Mouse (Mus musculus) ovary, postnatal 10 days (tissue): Measurements from ENCODE around the gene Spats2.
"Not testable (repeated sequence)": the region's sequence is repeated elsewhere in the genome, so short reads cannot be mapped to it uniquely, and the experiment has no call there.

Source experiments
- DNase-seq: peaks from one replicate; pipeline ENCODE4 v3.0.0; 2022; ENCODE audit warnings: low spot score

The Spats2 gene

DNA sequence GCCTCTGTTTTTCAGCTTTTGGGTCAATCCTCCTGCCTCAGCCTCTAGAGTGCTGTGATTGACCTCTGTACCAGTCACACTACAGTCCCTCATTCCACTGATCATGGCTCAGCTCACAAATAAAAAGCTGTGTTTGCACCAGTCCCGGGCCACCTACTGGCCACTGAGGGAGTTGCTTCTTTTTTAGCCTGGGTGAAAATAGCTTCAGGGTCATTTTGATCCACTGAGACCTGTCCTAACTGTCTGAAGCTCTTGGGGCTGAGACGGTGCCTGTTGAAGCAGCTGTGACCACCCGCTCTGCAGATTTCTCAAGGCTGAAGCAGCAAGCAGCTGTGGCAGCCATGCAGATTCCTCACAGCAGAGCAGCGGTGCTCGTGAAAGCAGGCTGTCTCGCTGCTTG is 14.0 kb downstream of the Spats2 start:
- no peak for DNase-seq

GRCm38 (mm10) chr15:99150516-99150915 is 24.8 kb downstream of the Spats2 start:
- no peak for DNase-seq

DNA sequence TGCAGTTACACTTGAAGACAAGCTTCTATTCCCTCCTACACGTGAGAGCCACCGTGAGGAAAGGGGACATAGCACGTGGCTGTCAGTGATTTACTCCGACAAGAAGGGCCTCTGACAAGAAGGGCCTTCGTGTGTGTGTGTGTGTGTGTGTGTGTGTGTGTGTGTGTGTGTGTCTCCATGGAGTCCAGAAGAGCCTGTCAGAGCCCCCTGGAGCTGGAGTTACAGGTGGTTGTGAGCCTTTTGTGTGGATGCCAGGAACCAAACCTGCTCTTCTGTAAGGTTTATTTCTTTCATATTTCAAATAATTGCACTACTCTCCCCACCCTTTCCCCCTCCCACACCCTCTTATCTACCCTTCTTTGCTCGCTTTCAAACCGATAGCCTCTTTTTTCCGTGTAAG is 25.6 kb downstream of the Spats2 start:
- no peak for DNase-seq

DNA sequence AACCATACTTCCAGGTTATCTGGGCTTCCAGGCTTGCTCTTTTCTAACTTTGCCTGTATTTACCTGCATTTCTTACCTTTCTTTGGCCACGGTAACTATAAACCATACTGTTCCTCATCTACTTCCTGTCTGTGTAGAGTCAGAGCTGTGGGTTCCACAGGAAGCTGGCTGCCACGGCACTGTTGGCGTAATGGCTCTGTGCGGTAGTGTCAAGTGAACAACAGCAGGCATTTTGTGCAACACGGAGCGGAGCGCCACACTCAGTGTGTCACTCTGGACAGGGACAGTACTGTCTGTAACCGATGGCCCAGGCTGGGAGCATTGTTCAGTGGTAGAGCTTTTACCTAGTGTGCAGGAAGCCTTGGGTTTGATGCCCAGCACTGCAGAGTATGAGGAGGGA is 27.8 kb downstream of the Spats2 start:
- DNase-seq, result no peak

GRCm38 (mm10) chr15:99154515-99154914 is 28.8 kb downstream of the Spats2 start:
- DNase-seq, result not testable (repeated sequence)

DNA sequence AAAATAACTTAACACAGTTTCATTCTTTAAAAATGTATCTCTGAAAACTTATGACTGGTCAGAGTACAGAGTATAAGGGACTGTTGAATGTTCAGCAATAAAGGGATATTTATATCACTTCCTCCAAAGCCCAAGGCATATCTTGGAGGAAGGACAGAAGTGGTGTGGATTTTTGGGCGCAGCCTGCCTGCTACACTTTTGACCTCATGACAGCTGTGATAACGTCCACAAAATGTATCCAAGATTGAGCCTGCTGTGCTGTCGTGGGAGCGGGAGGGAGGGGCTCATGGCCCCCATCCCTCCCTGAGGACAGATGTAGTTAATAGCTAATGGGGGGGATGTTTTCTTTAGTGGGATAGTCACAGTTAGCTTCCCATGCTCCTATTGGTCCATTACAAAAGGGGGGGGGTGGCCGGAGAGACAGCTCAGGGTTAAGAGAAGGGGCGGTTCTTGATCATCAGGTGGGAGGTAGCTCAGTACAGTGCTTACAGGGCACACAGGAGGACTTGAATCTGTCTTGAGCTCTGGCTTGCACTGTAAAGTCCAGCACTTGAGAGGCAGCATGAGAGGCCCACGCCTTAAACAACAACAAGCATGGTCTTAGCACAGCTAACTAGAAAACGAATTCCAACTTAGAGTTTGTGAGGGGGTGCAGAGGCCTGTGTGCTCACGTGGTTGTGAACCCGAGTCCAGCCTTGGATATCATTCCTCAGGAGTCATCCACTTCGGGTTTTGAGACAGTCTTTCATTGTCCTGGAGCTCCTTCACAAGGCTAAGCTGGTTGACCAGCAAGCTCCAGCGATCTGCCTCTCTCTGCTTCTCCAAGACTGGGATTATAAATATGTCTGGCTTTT is 38.0 kb downstream of the Spats2 start:
- no peak for DNase-seq

DNA sequence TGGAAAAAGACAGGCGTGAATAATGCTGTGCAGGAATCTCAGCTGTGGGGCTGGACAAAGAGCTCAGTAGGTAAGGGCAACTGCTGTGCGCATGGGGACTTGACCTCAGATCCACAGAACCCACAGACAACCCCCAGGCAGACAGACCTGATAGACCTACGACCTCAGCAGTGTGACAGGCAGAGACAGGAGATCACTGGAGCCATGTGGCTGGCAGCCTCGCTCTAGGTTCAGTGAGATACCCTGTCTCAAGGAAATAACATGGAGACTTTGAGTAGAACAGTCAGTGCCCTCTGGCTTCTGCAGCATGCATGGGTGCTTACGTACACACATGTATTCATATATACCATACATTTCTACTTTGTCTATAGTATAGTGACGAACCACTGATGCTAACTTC is 46.4 kb downstream of the Spats2 start:
- DNase-seq, result no peak

DNA sequence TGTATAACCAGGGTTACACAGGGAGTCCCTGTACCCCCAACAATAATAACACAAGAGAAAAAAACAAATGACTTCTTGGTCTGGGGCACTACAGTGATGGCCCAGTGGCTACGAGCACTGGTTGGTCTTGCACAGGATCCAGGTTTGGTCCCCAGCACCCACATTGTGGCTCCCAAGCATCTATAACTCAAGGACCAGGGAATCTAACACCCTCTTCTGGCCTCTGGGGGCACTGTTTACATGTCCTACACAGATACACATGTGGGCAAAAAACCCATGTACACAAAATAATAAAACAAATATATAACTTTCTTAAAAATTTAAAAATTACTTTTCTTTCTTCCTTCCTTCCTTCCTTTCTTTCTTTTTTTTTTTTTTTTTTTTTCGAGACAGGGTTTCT is 53.9 kb downstream of the Spats2 start:
- no peak for DNase-seq

GRCm38 (mm10) chr15:99184217-99184914 is 58.6 kb downstream of the Spats2 start:
- no peak for DNase-seq

GRCm38 (mm10) chr15:99194358-99194757 is 68.6 kb downstream of the Spats2 start:
- DNase-seq, result no peak

DNA sequence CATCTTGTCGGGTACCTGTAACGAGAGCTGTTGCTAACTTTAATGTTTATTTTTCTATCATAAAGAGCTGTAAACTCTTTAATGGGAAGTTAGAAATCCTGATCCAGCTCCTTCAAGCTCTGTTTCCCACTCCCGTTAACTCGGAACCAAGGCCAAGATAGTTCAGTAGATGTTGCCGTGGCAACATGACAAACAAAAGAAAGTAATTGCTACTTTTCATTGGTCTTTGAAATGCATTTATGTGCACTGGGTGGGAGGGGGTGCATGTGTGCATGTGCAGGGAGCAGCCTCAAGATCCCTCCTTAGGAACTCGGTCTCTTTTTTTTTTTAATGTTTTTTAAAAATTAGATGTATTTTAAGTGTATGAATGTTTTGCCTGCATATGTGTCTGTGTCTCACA is 69.3 kb downstream of the Spats2 start:
- no peak for DNase-seq

DNA sequence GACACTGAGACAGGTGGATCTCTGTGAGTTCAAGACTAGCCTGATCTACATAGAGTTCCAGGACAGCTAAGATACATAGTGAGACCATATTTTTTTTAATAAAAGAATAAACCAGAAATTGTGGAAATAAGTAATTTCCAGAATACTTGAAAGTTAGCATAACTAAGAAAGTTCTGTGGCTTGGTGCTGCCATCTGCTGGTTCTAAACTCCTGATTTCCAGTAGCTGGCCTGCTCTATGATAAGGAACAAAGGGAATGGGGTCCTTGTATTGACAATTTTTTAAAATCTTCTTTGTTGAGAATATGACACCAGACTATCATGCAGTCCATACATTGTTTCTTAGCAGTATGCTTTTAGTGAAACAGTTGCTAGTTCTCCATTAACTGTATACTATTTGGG is 73.0 kb downstream of the Spats2 start:
- DNase-seq, result no peak

DNA sequence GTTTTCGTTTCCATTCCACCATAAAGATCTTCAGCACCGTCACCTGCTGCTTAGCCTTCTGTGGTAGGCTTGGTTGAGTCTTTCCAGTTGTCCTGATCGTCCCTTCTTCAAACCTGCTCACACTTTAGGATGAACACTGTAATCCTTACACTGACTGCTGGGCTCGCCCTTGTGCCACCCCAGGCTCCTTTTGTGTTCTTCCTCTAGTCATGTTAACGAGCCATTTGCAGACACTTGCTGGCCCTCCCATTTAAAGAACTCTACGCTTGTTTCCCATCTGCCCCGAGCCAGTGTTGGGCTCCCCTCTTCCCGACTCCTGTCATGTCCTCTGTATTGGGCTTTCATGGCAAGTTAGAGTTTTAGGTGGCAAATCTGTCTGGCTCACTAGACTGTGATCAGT is 80.2 kb downstream of the Spats2 start:
- no peak for DNase-seq

DNA sequence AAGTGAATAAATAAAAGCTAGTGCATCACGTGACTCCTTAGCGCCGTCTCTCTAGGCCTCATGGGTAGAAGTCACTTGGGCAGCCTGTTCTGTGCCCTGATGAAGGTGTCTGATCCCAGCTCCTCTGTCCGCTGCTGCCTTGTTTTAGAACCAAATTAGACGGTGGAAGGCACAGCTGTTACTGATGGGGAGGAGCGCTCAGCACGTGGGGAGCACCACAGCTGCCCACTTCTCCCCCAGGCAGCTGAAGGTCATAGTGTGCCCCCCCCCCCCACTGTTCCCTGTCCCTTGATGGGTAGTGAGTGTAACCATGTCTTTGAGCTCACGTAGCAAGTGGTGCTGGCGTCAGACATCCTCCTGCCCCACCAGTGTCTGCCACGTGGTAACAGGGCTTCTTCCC is 87.5 kb downstream of the Spats2 start:
- no peak for DNase-seq

GRCm38 (mm10) chr15:99214941-99215340 is 89.2 kb downstream of the Spats2 start:
- DNase-seq, result no peak

DNA sequence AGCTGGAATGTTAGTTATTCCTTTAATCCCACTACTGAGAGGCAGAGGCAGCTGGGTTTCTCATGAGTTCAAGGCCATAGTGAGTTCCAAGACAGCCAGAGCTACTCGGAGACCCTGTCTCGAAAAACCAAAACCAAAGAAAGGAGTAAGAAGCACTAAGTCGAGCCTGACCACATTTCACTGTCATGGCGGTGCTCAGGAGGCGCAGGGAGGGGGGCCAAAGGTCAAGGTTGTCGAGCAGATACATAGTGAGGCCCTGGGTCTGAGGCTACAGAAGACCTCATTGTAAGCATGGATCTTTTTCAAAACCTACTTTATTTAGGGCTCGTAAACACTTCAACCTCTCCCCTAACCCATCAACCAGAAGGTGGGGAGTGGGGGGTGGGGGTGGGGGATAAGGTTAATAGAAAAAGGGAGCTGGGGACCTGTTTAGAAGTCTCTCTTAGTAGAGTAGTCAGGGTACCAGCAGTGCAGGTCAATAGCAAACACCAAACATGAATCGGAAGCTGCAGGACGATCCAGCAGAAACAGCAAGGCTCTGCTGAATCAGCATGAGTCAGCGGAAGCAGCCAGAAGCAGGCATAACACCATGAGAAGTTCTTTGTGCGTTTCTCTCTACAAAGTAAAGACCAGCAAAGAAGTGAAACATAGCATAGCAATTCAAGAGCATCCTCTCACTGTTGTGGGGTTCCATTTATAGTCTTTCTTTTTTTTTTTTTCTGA is 90.2 kb downstream of the Spats2 start:
- DNase-seq, result no peak

- no peak for DNase-seq
Observed at GRCm38 (mm10) chr15:99217630-99218029, 91.9 kb downstream of the Spats2 start.

GRCm38 (mm10) chr15:99221315-99221952 is 95.7 kb downstream of the Spats2 start:
- no peak for DNase-seq

GRCm38 (mm10) chr15:99222794-99223584 is 97.3 kb downstream of the Spats2 start:
- no peak for DNase-seq

DNA sequence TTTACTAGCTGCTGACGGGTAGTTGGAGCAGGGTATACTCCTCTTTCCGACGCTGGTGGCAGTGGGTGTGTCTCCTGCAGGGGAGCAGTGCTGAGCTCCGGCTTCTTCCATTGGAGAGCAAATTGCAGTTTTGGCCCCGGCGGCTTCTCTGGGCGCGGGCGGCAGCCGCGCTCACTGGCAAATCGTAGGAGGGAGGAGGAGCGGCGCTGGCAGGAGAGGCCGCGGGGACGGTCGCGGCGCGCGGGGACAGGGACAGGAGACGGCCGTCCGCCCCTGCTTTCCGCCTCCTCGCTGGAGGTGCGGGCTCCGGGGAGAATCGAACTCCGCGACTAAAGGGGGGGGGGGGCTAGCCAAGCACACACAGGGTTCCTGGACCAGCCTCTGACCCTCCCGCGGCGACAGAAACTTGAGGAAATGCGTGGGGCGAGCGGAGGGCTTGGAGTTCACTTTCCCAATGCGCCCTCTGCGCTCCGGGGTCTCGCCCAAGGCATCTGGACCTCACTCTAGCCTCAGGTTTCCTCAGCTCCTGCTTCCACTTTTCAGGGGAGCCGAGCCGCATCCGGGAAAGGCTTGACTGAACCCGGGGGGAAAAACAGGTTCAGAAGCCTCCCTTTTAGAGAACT is 98.0 kb downstream of the Spats2 start:
- no peak for DNase-seq
